Mouse (Mus musculus) midbrain, embryonic 14.5 days (tissue): ENCODE results near the gene Pik3cb. TPM values are rescaled to one million over a fixed set of nuclear protein-coding genes. Genes with fewer than 3 reads are reported as not detected.

ENCODE experiments used
- ATAC-seq: fragments of 200-750 bp; cut with Nextera tagmentation; 2 replicates; pipeline ENCODE4 v1.8.0; 2017; ENCODE audit warnings: moderate number of reproducible peaks, moderate library complexity; ENCODE audit not compliant: low FRiP score, low TSS enrichment
- DNase-seq: peaks from one replicate; pipeline ENCODE4 v3.0.0-alpha.2; 2015
- H3K27ac ChIP-seq: fragments of 300-500 bp; sonication (generic); replicated peaks from 2 replicates; pipeline ENCODE4 v1.5.1; 2014; ENCODE audit warnings: mild to moderate bottlenecking, low read depth, low read length, moderate library complexity
- H3K27me3 ChIP-seq: fragments of 300-500 bp; sonication (generic); 2 replicates; pipeline ENCODE4 v1.6.1; 2014; ENCODE audit warnings: low read length, control low read depth, mixed read lengths; ENCODE audit not compliant: control insufficient read depth, insufficient read depth
- H3K36me3 ChIP-seq: fragments of 300-500 bp; sonication (generic); 2 replicates; pipeline ENCODE4 v1.6.1; 2014; ENCODE audit warnings: low read length, control low read depth; ENCODE audit not compliant: control insufficient read depth, insufficient read depth
- H3K4me1 ChIP-seq: fragments of 300-500 bp; sonication (generic); 2 replicates; pipeline ENCODE4 v1.6.1; 2014; ENCODE audit warnings: mild to moderate bottlenecking, antibody characterized with exemption, low read length, control low read depth; ENCODE audit not compliant: control insufficient read depth, insufficient read depth
- H3K4me2 ChIP-seq: fragments of 300-500 bp; sonication (generic); 2 replicates; pipeline ENCODE4 v1.6.1; 2014; ENCODE audit warnings: mild to moderate bottlenecking, low read length, moderate library complexity
- H3K4me3 ChIP-seq: fragments of 300-500 bp; sonication (generic); replicated peaks from 2 replicates; pipeline ENCODE4 v1.5.1; 2014; ENCODE audit warnings: low read depth, low read length
- H3K9ac ChIP-seq: fragments of 300-500 bp; sonication (generic); replicated peaks from 2 replicates; pipeline ENCODE4 v1.6.1; 2014; ENCODE audit warnings: mild to moderate bottlenecking, low read length, moderate library complexity
- H3K9me3 ChIP-seq: fragments of 300-500 bp; sonication (generic); 2 replicates; pipeline ENCODE4 v1.6.1; 2016; ENCODE audit warnings: low read length, control low read depth, mixed read lengths; ENCODE audit not compliant: control insufficient read depth
- WGBS: fragments of 180-500 bp; shearing (Covaris S2); extraction: QIAGEN DNeasy Blood & Tissue Kit; methylation state at CpG from one replicate; pipeline ENCODE4 v1.1.7; 2014; 5-methylcytosine and 5-hydroxymethylcytosine counted together
- polyA plus RNA-seq: library from polyadenylated mRNA; unstranded; fragments of >200 nt; fragmentation: Nextera tagmentation; extraction: Ambion mirVana; gene quantifications from 2 replicates; pipeline ENCODE4 v1.2.1, GENCODE M21; 2014

Gene Pik3cb
- polyA plus RNA-seq, 1 experiment from 2014 or later = 4.7 TPM

DNA sequence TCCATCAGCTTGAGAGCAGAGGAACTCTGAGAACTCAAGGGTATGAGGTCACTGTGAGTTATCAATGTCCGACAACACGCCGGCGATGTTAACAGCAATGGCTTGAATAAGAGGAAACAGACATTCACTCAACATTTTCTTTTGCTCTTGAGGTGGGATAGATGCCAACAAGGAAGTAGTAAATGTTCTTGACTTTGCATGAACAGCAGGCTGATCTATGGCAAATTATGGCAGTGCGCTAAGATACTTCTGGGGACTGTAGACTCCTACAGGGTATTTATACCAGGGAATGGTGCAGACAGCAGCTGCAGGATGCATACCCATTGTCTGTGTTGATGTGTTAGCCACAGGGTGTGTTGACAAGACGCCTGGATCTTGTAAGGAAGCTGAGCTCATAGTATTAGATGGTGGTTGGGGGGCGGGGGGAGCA is 17.8 kb upstream of the Pik3cb start:
- no peak for DNase-seq
- no peak overlapping the region for H3K4me3 ChIP-seq

DNA sequence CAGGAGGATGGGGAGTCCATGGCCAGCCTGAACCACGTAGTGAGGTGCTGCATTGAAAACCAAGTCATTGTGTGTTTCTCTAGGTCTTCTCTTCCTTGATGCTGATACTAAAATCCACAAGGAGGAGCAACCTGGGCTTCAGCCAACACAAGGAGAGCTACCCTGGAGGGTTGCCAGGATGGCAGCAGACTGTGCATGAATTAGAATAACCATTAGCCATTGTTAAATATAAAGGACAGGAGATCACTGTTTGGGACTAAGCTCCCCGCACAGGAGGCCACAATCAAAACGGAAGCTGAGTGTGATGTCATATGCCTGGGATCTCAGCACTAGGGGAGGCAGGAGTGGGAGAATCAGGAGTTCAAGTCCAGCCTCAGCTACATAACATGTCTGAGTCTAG is 13.2 kb upstream of the Pik3cb start:
- Histone ChIP-seq H3K36me3 (no peaks in the 10 kb centered on the region), H3K4me2 (no peak overlapping the region), H3K4me3 (no peak overlapping the region), H3K9me3 (no peaks in the 10 kb centered on the region), H3K9ac (no peak overlapping the region), H3K27ac (no peak overlapping the region), H3K4me1 (no peaks in the 10 kb centered on the region), H3K27me3 (no peaks in the 10 kb centered on the region)
- DNase-seq = peak; percentile 74
- ATAC-seq = no peak
- 13% methylated on average over 3 of the region's 3 CpGs for WGBS

More for the DNA sequence above, 17.8 kb upstream of the Pik3cb start:
- H3K36me3 ChIP-seq = no peaks in the 10 kb centered on the region
- H3K4me2 ChIP-seq = no peak overlapping the region
- no peak for ATAC-seq
- no peak overlapping the region for H3K9ac ChIP-seq
- H3K4me1 ChIP-seq = no peaks in the 10 kb centered on the region
- no peaks in the 10 kb centered on the region for H3K9me3 ChIP-seq
- WGBS = 83% methylated on average over 7 of the region's 7 CpGs
- no peaks in the 10 kb centered on the region for H3K27me3 ChIP-seq
- H3K27ac ChIP-seq = no peak overlapping the region

DNA sequence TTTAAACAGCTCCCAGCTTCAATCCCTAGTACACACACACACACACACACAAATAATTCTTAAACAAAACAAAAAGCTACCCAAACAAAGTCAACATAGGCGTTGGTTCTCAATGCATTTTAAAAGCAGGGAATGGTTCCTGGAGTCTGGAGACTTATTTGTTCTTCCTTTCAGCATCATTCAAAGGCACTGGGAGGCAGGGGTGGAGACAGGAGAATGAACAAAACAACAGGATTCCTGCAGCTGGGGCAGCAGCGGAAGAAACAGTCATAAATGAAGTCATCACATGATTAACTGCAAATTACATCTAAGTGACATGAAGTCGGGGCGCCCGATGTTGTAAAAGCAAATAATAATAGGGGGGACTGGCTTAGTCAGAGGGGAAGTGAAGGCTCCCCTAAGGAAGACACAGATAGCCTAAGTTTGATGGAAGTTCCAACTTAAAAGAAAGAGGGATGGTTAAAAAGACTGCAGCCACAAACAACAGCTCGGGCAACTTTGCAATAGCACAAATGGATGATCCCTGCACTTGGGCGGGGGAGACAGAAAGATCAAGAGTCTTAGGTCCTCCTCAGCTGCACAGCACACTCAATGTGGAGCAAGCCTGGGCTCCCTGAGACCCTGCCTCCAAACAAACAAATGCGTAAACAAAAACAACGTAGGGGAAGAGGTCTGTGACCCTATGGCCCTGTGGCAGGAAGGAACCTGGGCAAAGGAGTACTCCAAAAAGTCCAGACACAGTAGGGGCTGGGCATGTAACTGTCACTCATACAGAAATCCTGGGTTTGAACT is 12.5 kb upstream of the Pik3cb start:
- no peak overlapping the region for H3K27ac ChIP-seq
- 28% methylated on average over 9 of the region's 9 CpGs for whole genome bisulfite sequencing
- H3K36me3 ChIP-seq = no peaks in the 10 kb centered on the region

DNA sequence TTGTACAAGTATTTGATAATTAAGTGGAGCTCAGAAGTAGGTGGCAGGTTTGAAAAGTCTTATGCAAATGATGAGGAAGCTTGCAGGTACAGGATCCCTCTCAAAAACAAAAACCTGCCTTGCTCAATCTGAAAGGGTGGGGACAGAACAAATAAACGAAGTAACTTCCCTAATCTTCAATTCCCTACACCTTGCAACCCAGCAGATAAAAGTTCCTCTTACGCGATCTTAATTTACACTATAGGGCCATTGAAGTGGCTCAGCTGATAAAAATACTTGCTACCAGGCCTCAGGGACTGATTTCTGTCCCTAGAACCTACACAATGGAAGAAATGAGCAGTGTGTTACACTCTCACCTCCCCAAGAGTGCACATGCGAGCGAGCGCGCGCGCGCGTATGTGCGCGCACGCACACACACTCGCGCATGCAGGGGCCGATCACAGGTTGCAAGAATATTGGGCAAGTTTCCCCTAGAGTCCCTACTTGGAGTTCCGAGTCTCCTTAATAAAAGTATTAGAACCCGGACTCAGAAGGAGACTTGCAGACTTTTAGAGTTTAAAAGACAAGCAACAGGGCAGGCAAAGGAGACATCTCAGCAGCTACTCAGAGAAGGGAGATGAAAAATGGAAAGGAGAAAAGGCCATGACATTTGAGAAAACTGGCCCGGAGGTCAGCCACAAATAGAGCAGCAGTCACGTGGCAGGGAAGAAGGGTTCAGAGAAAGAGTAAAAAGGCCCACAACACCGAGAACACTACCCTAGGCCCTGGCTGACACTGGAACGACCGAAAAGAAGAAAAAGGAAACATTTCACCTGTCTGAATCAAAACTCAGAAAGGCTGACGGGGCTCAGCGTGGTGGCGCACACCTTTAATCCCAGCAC is 6.7 kb upstream of the Pik3cb start:
- no peak for ATAC-seq
- 87% methylated on average over 27 of the region's 27 CpGs for WGBS
- no peaks in the 10 kb centered on the region for H3K4me1 ChIP-seq
- H3K4me3 ChIP-seq = no peak overlapping the region
- no peak overlapping the region for H3K27ac ChIP-seq
- H3K9ac ChIP-seq = no peak overlapping the region
- no peak for DNase-seq
- H3K4me2 ChIP-seq = no peak overlapping the region
- H3K9me3 ChIP-seq = no peaks in the 10 kb centered on the region
- H3K36me3 ChIP-seq = no peaks in the 10 kb centered on the region
- H3K27me3 ChIP-seq = peaks cover 4% of the 10 kb centered on the region; the same call in 1 of the 2 replicates

More for the DNA sequence above, 12.5 kb upstream of the Pik3cb start:
- no peak for DNase-seq
- ATAC-seq = no peak
- Histone ChIP-seq H3K9me3 (no peaks in the 10 kb centered on the region), H3K4me2 (no peak overlapping the region), H3K9ac (no peak overlapping the region), H3K27me3 (no peaks in the 10 kb centered on the region), H3K4me1 (no peaks in the 10 kb centered on the region), H3K4me3 (no peak overlapping the region)

DNA sequence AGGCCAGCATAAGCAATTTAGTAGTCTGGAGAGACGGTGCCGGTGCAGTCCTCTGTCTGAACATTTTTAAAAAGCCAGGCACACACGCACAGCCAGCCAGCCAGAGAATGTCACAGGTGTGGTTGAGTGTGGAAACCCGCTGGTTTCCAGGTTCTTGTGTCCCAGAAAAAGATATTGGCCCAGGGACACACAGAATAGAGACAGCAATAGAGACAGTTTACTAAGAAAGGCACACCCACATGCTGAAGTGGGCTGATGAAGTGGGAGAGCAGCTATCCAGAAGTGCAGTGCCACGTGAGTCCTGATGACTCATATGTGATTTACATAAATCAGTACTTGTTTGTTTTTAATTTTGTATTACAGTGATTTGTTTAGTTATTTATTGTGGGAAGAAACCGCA is 5.3 kb upstream of the Pik3cb start:
- Histone ChIP-seq H3K4me1 (peaks cover 3% of the 10 kb centered on the region; the same call in 1 of the 2 replicates), H3K4me2 (no peak overlapping the region), H3K27me3 (peaks cover 5% of the 10 kb centered on the region; the same call in 1 of the 2 replicates), H3K4me3 (no peak overlapping the region), H3K36me3 (no peaks in the 10 kb centered on the region), H3K9me3 (no peaks in the 10 kb centered on the region), H3K27ac (no peak overlapping the region), H3K9ac (no peak overlapping the region)
- DNase-seq (no peak), ATAC-seq (no peak)
- 67% methylated on average over 6 of the region's 6 CpGs for WGBS

DNA sequence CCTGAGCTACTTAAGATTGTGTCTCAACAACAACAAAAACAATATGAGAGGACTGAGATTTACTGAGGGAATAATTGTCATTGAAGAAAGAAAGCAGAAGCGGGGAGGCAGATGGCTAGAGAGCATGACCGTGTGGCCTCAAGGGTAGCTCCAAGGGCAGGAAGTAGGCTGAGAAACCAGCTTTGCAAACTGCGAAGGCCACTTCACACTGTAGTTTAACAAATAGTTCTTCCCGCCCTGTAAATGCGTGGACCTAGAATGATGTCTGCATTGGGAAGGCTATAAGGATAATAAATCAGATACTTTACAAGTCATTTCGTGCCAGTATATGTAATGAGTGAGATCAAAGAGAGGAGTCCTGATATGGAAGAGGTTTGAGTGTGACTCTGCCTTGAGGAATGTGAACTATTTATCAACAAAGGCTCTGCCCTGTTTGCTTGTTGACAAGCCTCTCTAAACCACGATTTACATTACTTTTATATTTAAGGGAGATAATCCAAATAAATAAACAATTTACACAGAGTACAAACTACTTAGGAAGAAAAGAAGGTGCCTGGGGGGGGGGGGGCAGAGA is 4.1 kb upstream of the Pik3cb start:
- H3K9me3 ChIP-seq = no peaks in the 10 kb centered on the region
- DNase-seq (no peak), ATAC-seq (no peak)
- no peak overlapping the region for H3K9ac ChIP-seq
- peaks cover 4% of the 10 kb centered on the region; the same call in 1 of the 2 replicates for H3K4me1 ChIP-seq
- no peak overlapping the region for H3K4me3 ChIP-seq
- H3K36me3 ChIP-seq = no peaks in the 10 kb centered on the region
- H3K27ac ChIP-seq = no peak overlapping the region
- WGBS = 80% methylated on average over 7 of the region's 7 CpGs
- no peak overlapping the region for H3K4me2 ChIP-seq
- peaks cover 5% of the 10 kb centered on the region; the same call in 1 of the 2 replicates for H3K27me3 ChIP-seq

DNA sequence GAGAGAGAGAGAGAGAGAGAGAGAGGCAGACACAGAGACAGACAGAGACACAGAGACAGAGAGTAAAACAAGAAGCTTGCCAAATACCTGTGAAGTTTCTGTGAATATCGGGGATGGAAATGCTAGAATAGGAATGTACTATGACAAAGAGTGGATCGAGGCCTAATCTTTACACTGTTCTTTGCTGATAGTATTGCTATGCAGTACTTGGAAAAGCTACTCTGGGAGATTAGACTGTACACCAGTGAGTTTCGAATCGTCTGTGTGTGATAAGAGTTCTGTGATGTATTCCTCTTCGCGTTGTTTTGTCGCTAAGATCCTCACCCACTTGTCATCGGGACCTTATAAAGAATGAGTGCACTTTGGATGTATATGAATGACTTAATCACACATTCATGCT is 1.2 kb upstream of the Pik3cb start:
- no peak overlapping the region for H3K4me3 ChIP-seq
- DNase-seq = no peak
- no peaks in the 10 kb centered on the region for H3K9me3 ChIP-seq
- no peak overlapping the region for H3K4me2 ChIP-seq
- no peak overlapping the region for H3K9ac ChIP-seq
- peaks cover 5% of the 10 kb centered on the region; the same call in 1 of the 2 replicates for H3K27me3 ChIP-seq
- H3K4me1 ChIP-seq = peaks cover 17% of the 10 kb centered on the region
- no peaks in the 10 kb centered on the region for H3K36me3 ChIP-seq
- H3K27ac ChIP-seq = no peak overlapping the region
- no peak for ATAC-seq
- 77% methylated on average over 8 of the region's 8 CpGs for WGBS

DNA sequence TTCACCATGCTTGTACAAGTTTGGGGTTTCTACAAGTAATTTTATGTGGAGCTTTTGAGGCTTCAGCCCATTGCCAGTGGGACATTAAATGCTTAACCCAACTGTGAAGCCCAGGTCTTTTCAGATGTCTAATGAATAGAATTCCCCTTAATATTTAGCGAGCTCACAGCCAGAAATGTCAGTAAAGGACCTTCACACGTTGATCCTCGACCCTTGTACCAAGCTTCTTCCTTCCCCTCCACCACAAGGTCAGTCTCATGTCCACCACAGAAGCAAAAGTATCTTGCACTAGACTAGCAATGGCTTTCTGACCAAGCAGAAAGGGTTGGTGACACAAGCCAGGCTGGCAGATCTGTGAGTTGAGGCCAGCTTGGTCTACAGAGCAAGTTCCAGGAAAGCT is 750 bp upstream of the Pik3cb start:
- Histone ChIP-seq H3K9ac (no peak overlapping the region), H3K9me3 (no peaks in the 10 kb centered on the region), H3K4me2 (peak overlapping the region; percentile 65), H3K4me1 (peaks cover 17% of the 10 kb centered on the region), H3K4me3 (no peak overlapping the region), H3K36me3 (no peaks in the 10 kb centered on the region), H3K27ac (no peak overlapping the region), H3K27me3 (peaks cover 5% of the 10 kb centered on the region; the same call in 1 of the 2 replicates)
- 50% methylated on average over 3 of the region's 3 CpGs for WGBS
- DNase-seq (no peak), ATAC-seq (no peak)
